Mouse (Mus musculus) midbrain, embryonic 10.5 days (tissue): ENCODE measurements around the gene Mrpl1. TPM values are rescaled to one million over a fixed set of nuclear protein-coding genes. Genes with fewer than 3 reads are reported as not detected.

Experiments used
- DNase-seq: peaks from one replicate; pipeline ENCODE4 v3.0.0-alpha.2; 2017; ENCODE audit warnings: low spot score
- H3K27ac ChIP-seq: fragments of 300-500 bp; sonication (generic); replicated peaks from 2 replicates; pipeline ENCODE4 v1.5.1; 2016; ENCODE audit warnings: mild to moderate bottlenecking
- H3K27me3 ChIP-seq: fragments of 300-500 bp; sonication (generic); 2 replicates; pipeline ENCODE4 v1.6.1; 2016; ENCODE audit warnings: low read depth, mild to moderate bottlenecking; ENCODE audit not compliant: poor library complexity, severe bottlenecking
- H3K36me3 ChIP-seq: fragments of 300-500 bp; sonication (generic); 2 replicates; pipeline ENCODE4 v1.6.1; 2016; ENCODE audit warnings: mild to moderate bottlenecking, moderate library complexity
- H3K4me1 ChIP-seq: fragments of 300-500 bp; sonication (generic); 2 replicates; pipeline ENCODE4 v1.6.1; 2016
- H3K4me3 ChIP-seq: fragments of 300-500 bp; sonication (generic); 2 replicates; pipeline ENCODE4 v1.5.1; 2016; ENCODE audit warnings: mild to moderate bottlenecking, moderate library complexity
- H3K9me3 ChIP-seq: fragments of 300-500 bp; sonication (generic); replicated peaks from 2 replicates; pipeline ENCODE4 v1.6.1; 2016; ENCODE audit warnings: mild to moderate bottlenecking
- WGBS: fragments of 180-500 bp; shearing (Covaris S2); methylation state at CpG from one replicate; pipeline ENCODE4 v1.1.7; 2016; 5-methylcytosine and 5-hydroxymethylcytosine counted together
- polyA plus RNA-seq: library from polyadenylated mRNA; unstranded; fragments of >200 nt; fragmentation: Nextera tagmentation; extraction: Ambion mirVana; gene quantifications from 2 replicates; pipeline ENCODE4 v1.2.1, GENCODE M21; 2016

The Mrpl1 gene
- polyA plus RNA-seq, 1 experiment from 2014 or later, result 22.2 TPM

DNA sequence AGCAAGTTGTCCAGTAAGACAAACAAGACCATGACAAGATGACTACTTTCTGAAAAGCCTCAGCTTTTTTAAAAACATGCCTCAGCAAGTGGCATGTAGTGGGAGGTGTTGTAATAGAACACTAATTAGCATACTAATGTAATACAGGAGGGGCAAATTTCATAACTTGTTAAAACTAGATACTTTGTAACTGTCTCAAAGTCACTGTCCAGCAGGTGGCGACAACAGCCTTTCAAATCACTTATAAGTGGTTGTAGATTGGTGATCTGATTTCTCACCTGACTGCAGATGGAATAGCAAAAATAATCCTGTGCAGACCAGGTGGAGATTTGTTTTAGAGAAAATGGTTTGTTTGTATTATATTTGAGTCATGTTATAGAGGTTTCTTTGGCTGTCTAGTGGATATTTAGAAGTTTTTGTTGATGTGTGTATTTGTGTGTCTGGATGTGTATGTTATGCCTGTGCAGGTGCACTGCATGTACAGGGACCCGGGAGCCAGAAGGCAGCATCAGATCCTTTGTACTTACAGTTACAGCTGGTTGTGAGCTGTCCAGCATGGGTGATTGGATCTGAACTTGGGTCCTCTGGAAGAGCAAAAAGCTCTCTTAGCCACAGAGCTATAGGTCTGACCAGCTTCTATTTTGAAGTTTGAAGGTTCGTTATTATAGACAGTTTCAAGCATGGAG is 57.9 kb downstream of the Mrpl1 start:
- no peaks in the 10 kb centered on the region for H3K4me1 ChIP-seq
- no peak overlapping the region for H3K4me3 ChIP-seq
- 66% methylated on average over 3 of the region's 3 CpGs for WGBS
- DNase-seq, result peak; percentile 43
- H3K27ac ChIP-seq, result no peak overlapping the region
- H3K27me3 ChIP-seq, result no peaks in the 10 kb centered on the region
- H3K36me3 ChIP-seq, result peaks cover 25% of the 10 kb centered on the region
- H3K9me3 ChIP-seq, result no peaks in the 10 kb centered on the region

GRCm38 (mm10) chr5:96271070-96271469 is 61.8 kb downstream of the Mrpl1 start:
- Histone ChIP-seq H3K36me3 (no peaks in the 10 kb centered on the region), H3K4me3 (no peak overlapping the region), H3K27ac (no peak overlapping the region), H3K9me3 (no peaks in the 10 kb centered on the region), H3K4me1 (no peaks in the 10 kb centered on the region), H3K27me3 (no peaks in the 10 kb centered on the region)
- 94% methylated on average over 6 of the region's 6 CpGs for WGBS
- DNase-seq, result no peak

DNA sequence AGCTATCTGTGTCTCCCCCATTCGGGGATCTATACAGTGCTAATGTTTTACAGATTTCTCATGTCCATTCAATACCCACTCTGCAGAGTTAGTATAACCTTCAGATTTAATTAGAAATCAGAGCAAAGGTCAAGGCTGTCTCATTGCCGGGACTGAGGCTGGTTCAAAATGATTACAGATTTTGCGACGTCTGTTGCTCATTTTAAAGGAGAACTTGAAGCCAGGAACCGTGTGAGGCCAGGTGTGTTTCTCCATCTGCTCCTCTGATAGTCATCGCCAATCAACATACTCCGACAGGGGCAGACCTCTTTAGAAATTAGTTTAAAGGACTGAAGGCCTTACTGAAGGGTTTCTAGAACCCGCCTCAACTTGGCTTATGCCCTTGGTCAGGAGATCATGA is 96.5 kb downstream of the Mrpl1 start:
- Histone ChIP-seq H3K4me3 (no peak overlapping the region), H3K4me1 (peaks cover 11% of the 10 kb centered on the region), H3K9me3 (no peaks in the 10 kb centered on the region), H3K36me3 (no peaks in the 10 kb centered on the region), H3K27me3 (no peaks in the 10 kb centered on the region), H3K27ac (no peak overlapping the region)
- WGBS, result 86% methylated on average over 8 of the region's 8 CpGs
- no peak for DNase-seq

DNA sequence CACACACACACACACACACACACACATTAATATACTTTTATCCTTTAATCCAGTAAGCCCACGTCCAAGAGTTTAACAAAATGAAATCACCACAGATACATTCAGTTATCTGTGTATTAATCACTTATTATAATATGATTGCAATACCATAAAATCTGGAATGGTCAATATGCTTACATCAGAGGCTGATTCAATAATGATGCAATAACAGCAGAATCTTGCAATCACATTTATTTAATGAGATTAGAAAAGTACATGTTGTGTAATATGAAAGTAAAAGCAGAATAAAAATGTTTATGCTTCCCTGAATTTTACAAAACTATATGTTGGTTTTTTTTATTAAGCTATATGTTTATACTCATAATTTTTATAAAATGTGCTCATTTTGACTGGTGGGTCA is 97.0 kb downstream of the Mrpl1 start:
- H3K36me3 ChIP-seq, result no peaks in the 10 kb centered on the region
- 78% methylated on average over 1 of the region's 1 CpGs for WGBS
- peaks cover 11% of the 10 kb centered on the region for H3K4me1 ChIP-seq
- no peak overlapping the region for H3K27ac ChIP-seq
- H3K4me3 ChIP-seq, result no peak overlapping the region
- DNase-seq, result no peak
- H3K27me3 ChIP-seq, result no peaks in the 10 kb centered on the region
- no peaks in the 10 kb centered on the region for H3K9me3 ChIP-seq

GRCm38 (mm10) chr5:96306826-96307225 is 97.5 kb downstream of the Mrpl1 start:
- no peak for DNase-seq
- Histone ChIP-seq H3K27ac (no peak overlapping the region), H3K4me3 (no peak overlapping the region), H3K27me3 (no peaks in the 10 kb centered on the region), H3K36me3 (no peaks in the 10 kb centered on the region), H3K4me1 (peaks cover 11% of the 10 kb centered on the region), H3K9me3 (no peaks in the 10 kb centered on the region)
- 74% methylated on average over 5 of the region's 5 CpGs for WGBS

GRCm38 (mm10) chr5:96308086-96308485 is 98.8 kb downstream of the Mrpl1 start:
- peaks cover 11% of the 10 kb centered on the region for H3K4me1 ChIP-seq
- 92% methylated on average over 13 of the region's 13 CpGs for WGBS
- no peaks in the 10 kb centered on the region for H3K9me3 ChIP-seq
- H3K27me3 ChIP-seq, result no peaks in the 10 kb centered on the region
- DNase-seq, result no peak
- H3K36me3 ChIP-seq, result no peaks in the 10 kb centered on the region
- no peak overlapping the region for H3K27ac ChIP-seq
- no peak overlapping the region for H3K4me3 ChIP-seq

GRCm38 (mm10) chr5:96308645-96309044 is 99.4 kb downstream of the Mrpl1 start:
- no peak overlapping the region for H3K27ac ChIP-seq
- H3K4me3 ChIP-seq, result no peak overlapping the region
- WGBS, result 68% methylated on average over 5 of the region's 5 CpGs
- H3K4me1 ChIP-seq, result peaks cover 7% of the 10 kb centered on the region
- no peaks in the 10 kb centered on the region for H3K9me3 ChIP-seq
- H3K27me3 ChIP-seq, result no peaks in the 10 kb centered on the region
- DNase-seq, result no peak
- no peaks in the 10 kb centered on the region for H3K36me3 ChIP-seq

DNA sequence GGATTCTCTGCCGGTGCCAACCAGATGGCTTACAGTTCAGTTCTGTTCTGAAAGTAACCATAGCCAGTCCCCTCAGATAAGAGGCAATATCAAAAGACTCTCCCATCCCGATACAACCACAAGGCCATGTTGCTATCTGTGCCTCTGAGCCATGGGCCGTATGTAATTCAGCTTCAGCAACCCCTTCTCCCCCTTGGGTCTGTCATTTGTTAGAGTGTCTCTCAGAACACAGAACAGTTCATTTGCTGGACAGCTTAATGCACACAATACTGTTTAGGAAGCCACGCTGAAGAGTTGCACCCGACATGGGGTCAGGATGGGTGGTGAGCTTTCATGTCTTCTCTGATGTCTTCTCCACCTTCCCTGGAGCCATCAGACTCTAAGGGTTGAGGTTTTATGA is 100.3 kb downstream of the Mrpl1 start:
- Histone ChIP-seq H3K9me3 (no peaks in the 10 kb centered on the region), H3K4me1 (peaks cover 5% of the 10 kb centered on the region), H3K27ac (no peak overlapping the region), H3K4me3 (no peak overlapping the region), H3K27me3 (no peaks in the 10 kb centered on the region), H3K36me3 (no peaks in the 10 kb centered on the region)
- 89% methylated on average over 5 of the region's 5 CpGs for WGBS
- no peak for DNase-seq

- peaks cover 5% of the 10 kb centered on the region for H3K4me1 ChIP-seq
- no peak for DNase-seq
- H3K9me3 ChIP-seq, result no peaks in the 10 kb centered on the region
Measured at GRCm38 (mm10) chr5:96311677-96312076, 102.4 kb downstream of the Mrpl1 start.

More at GRCm38 (mm10) chr5:96311677-96312076, 102.4 kb downstream of the Mrpl1 start:
- Histone ChIP-seq H3K36me3 (no peaks in the 10 kb centered on the region), H3K4me3 (no peak overlapping the region), H3K27ac (no peak overlapping the region), H3K27me3 (no peaks in the 10 kb centered on the region)
- WGBS, result 85% methylated on average over 8 of the region's 8 CpGs

Other genes starting within 250 kb of the Mrpl1 start
- 7.4 and 11.5 TPM in 2 replicates for gene Cnot6l, start 45.3 kb upstream of the Mrpl1 start, polyA plus RNA-seq
- 5.9 and 6.0 TPM in 2 replicates for gene Fras1, start 164.5 kb downstream of the Mrpl1 start, polyA plus RNA-seq